Mouse (Mus musculus): ENCODE measurements around the gene Smpx.

DNA sequence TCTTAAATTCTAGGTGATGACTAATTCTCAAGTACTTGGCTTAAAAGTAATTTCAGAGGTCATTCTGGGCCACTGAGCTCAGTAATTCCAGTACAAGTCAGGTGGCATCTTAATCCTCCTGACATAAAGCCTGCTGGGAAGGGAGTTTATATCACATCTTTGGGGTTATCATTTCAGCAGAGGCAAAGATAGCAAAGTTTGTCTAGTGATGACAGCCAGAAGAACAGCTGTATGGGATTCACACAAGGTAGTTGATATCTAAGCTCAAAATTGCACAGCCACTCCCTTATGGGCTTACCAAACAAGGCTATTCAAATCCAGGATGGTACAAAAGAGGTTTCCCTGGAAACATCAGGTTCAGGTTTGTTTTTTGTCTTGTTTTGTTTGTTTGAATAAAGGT is 43.7 kb upstream of the Smpx start:
- TF ChIP-seq CTCF (IDR thresholded peaks at IDR 0.05; ENCODE audit: borderline replicate concordance, control insufficient read depth, extremely low read depth, insufficient read depth, low read length, poor library complexity): no peak
- no peak for TF ChIP-seq POLR2A (IDR thresholded peaks at IDR 0.05; ENCODE audit: control insufficient read depth, extremely low read depth, insufficient read depth, low read length, poor library complexity)

Data from thymus, adult 2 months (tissue).